Mouse (Mus musculus): Measurements from ENCODE around the gene Acot8. TPM values are rescaled to one million over a fixed set of nuclear protein-coding genes. Genes with fewer than 3 reads are reported as not detected.
A peak's percentile ranks its signal among the peaks of the same experiment; 100 is the strongest.

The Acot8 gene
- polyA plus RNA-seq, 1 experiment from 2014 or later, result 16.8 TPM

DNA sequence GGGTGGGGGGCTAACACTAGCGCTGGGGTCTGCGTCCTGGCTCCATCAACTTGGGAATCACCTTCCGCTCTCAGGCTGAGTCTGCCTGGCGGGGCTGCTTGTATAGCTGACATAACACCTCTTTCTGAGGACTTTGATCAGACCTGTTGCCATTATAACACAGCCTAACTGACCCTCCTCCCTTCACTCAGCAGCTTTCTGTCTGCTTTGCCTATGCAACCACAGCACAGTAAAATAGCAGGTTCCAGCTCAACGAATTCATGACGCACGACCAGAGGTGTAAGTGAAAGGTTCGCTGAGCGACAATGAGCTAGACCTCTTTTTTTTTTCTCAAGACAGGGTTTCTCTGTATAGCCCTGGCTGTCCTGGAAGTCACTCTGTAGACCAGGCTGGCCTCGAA is 26.3 kb upstream of the Acot8 start:
- Histone ChIP-seq H3K9ac (ENCODE audit: low read depth, low read length) (no peak overlapping the region), H3K4me1 (ENCODE audit: control insufficient read depth, insufficient read depth, low read length) (peaks cover 10% of the 10 kb centered on the region), H3K27me3 (ENCODE audit: control insufficient read depth, insufficient read depth, low read length) (no peaks in the 10 kb centered on the region), H3K4me2 (no peak overlapping the region; the same call in 1 of the 2 replicates), H3K36me3 (ENCODE audit: control insufficient read depth, insufficient read depth, low read length) (no peaks in the 10 kb centered on the region; the same call in 1 of the 2 replicates), H3K9me3 (replicated peaks; ENCODE audit: control insufficient read depth, low read length) (no peaks in the 10 kb centered on the region), H3K27ac (ENCODE audit: low read depth, low read length) (no peak overlapping the region), H3K4me3 (ENCODE audit: low read depth, low read length) (no peak overlapping the region)
- no peak for ATAC-seq (replicated peaks; ENCODE audit: insufficient number of reproducible peaks, low FRiP score, low TSS enrichment)
- 84% methylated on average over 10 of the region's 10 CpGs for WGBS (ENCODE audit: insufficient replicate concordance)

DNA sequence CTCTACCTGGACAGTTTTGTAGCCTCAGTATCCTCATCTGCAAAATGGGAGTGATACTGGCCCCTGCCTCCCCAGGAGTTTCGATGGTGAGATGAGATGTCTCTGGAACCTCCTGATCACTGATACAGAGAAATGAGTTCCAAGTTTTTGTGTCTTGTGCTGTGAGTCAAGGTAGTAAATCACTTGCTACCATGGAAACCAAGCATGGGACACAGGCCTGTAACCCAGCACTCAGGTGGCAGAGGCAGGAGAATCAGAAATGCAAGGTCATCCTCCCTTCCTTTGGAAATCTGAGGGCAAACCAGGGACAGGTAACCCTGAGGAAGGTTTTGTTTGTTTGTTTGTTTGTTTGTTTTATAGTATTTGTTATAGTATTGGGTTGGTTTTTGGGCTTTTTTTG is 24.4 kb upstream of the Acot8 start:
- ATAC-seq (replicated peaks; ENCODE audit: insufficient number of reproducible peaks, low FRiP score, low TSS enrichment), result no peak
- peaks cover 9% of the 10 kb centered on the region for H3K36me3 ChIP-seq (ENCODE audit: control insufficient read depth, insufficient read depth, low read length)
- peaks cover 4% of the 10 kb centered on the region; the same call in 1 of the 2 replicates for H3K4me1 ChIP-seq (ENCODE audit: control insufficient read depth, insufficient read depth, low read length)
- no peak overlapping the region for H3K4me3 ChIP-seq (ENCODE audit: low read depth, low read length)
- H3K9me3 ChIP-seq (replicated peaks; ENCODE audit: control insufficient read depth, low read length), result no peaks in the 10 kb centered on the region
- no peak overlapping the region for H3K9ac ChIP-seq (ENCODE audit: low read depth, low read length)
- WGBS (ENCODE audit: insufficient replicate concordance), result 98% methylated on average over 1 of the region's 1 CpGs
- H3K4me2 ChIP-seq, result no peak overlapping the region
- no peaks in the 10 kb centered on the region for H3K27me3 ChIP-seq (ENCODE audit: control insufficient read depth, insufficient read depth, low read length)
- H3K27ac ChIP-seq (ENCODE audit: low read depth, low read length), result no peak overlapping the region

DNA sequence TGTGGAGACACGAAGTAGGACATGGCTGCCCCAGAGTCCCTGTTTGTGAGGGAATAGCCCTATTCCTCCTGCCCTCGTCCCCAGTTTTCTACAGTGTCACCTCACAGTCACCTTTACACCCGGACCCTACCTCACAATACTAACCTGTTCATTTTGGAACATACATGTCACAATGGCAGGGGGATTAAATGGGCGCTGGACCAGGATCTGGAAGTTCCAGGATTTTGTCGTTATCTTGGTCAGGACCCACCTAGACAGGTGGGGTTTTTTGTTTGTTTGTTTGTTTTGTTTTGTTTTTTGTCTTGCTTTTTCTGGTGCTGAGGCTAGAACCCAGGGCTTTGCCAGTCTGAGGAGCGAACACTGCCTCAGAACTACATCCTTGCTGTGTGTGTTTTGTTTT is 23.8 kb upstream of the Acot8 start, which contains the start of gene Spata25:
Gene Spata25, minus strand, starts transcription at position 101 of the 400 bp plus-strand sequence.
- H3K27ac ChIP-seq (ENCODE audit: low read depth, low read length), result no peak within 1 kb of the TSS
- no peak within 1 kb of the TSS for H3K4me3 ChIP-seq (ENCODE audit: low read depth, low read length)
- ATAC-seq (replicated peaks; ENCODE audit: insufficient number of reproducible peaks, low FRiP score, low TSS enrichment), result no peak
- no peaks in the 10 kb centered on the region for H3K9me3 ChIP-seq (replicated peaks; ENCODE audit: control insufficient read depth, low read length)
- peaks cover 4% of the 10 kb centered on the region; the same call in 1 of the 2 replicates for H3K4me1 ChIP-seq (ENCODE audit: control insufficient read depth, insufficient read depth, low read length)
- H3K27me3 ChIP-seq (ENCODE audit: control insufficient read depth, insufficient read depth, low read length), result no peaks in the 10 kb centered on the region
- WGBS (ENCODE audit: insufficient replicate concordance), result 79% methylated on average over 6 of the region's 6 CpGs
- no peak within 1 kb of the TSS for H3K4me2 ChIP-seq
- H3K36me3 ChIP-seq (ENCODE audit: control insufficient read depth, insufficient read depth, low read length), result peaks cover 9% of the 10 kb centered on the region
- no peak within 1 kb of the TSS for H3K9ac ChIP-seq (ENCODE audit: low read depth, low read length)

DNA sequence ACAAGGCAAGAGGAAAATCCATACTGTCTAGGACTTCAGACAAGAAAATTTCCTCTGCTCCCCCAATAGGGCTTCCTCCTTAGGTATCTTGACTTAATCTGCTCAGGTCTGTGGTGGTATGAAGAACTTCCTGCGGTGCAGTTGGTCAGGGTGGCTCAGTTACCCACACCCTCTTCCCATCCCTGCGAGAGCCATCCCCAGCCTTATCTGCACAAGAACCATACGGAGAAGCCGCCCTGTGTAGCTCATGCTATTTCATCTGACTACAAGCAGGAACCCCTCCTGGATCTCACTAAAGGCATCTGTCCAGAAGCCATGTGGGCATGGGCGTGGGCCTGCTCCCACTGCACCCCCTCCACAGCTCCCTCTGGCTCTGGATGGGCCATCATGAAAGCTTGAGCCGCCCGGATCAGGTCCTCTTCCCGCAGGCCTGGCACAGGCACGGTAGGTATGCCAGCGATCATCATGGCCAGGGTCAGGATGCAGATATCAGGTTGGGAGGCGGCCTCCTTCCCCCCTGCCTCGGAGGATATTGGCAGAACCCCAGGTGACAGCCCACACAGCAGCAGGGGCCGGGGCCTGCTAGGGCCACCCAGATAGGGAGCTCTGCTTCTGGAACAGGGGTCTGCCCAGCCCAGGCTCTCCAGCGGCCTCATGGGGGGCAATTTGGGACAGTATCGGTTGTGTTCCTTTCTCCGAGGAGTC is 22.6 kb upstream of the Acot8 start:
- Histone ChIP-seq H3K36me3 (ENCODE audit: control insufficient read depth, insufficient read depth, low read length) (peaks cover 9% of the 10 kb centered on the region), H3K4me1 (ENCODE audit: control insufficient read depth, insufficient read depth, low read length) (peaks cover 1% of the 10 kb centered on the region; the same call in 1 of the 2 replicates), H3K9ac (ENCODE audit: low read depth, low read length) (no peak overlapping the region), H3K9me3 (replicated peaks; ENCODE audit: control insufficient read depth, low read length) (no peaks in the 10 kb centered on the region), H3K27ac (ENCODE audit: low read depth, low read length) (no peak overlapping the region), H3K27me3 (ENCODE audit: control insufficient read depth, insufficient read depth, low read length) (no peaks in the 10 kb centered on the region), H3K4me3 (ENCODE audit: low read depth, low read length) (no peak overlapping the region), H3K4me2 (no peak overlapping the region)
- ATAC-seq (replicated peaks; ENCODE audit: insufficient number of reproducible peaks, low FRiP score, low TSS enrichment), result no peak
- 83% methylated on average over 16 of the region's 16 CpGs for WGBS (ENCODE audit: insufficient replicate concordance)

DNA sequence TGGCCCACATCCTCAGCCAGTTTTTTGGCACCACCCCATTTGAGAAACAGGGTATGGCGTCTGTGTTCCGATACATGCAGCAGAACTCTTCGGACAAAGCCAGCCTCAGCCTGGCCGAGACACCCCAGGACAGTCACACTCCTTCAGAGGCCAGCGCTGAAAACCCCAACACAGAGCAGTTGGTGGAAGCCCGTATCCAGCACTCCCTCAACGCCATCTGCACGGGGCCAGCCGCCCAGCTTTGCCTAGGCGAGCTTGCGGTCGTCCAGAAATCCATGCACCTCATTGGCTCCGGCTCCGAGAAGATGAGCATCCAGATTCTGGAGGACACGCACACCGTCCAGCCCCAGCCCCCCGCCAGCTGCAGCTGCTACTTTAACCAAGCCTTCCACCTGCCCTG is 20.8 kb upstream of the Acot8 start:
- 95% methylated on average over 17 of the region's 17 CpGs for WGBS (ENCODE audit: insufficient replicate concordance)
- ATAC-seq (replicated peaks; ENCODE audit: insufficient number of reproducible peaks, low FRiP score, low TSS enrichment), result no peak
- Histone ChIP-seq H3K4me3 (ENCODE audit: low read depth, low read length) (no peak overlapping the region), H3K27me3 (ENCODE audit: control insufficient read depth, insufficient read depth, low read length) (no peaks in the 10 kb centered on the region), H3K9ac (ENCODE audit: low read depth, low read length) (no peak overlapping the region), H3K9me3 (replicated peaks; ENCODE audit: control insufficient read depth, low read length) (no peaks in the 10 kb centered on the region), H3K4me2 (no peak overlapping the region), H3K4me1 (ENCODE audit: control insufficient read depth, insufficient read depth, low read length) (no peaks in the 10 kb centered on the region), H3K36me3 (ENCODE audit: control insufficient read depth, insufficient read depth, low read length) (peaks cover 9% of the 10 kb centered on the region), H3K27ac (ENCODE audit: low read depth, low read length) (no peak overlapping the region)

DNA sequence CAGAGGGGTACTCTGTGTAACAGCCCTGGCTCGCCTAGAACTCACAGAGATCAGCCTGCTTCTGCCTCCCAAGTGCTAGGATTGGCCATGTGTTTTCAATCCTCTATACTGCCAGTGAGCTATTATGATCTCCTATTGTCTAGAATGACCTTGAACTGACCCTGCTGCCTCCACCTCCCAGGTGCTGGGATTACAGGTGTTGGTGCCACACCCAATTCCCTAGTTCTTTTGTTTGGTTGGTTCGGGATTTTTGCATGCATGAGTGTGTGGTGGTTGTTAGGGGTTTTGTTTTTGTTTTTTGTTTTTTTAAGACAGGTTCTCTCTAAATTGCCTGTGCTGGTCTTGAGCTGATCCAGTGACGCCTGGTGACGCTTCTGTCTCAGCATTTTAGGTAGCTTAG is 19.3 kb upstream of the Acot8 start:
- H3K36me3 ChIP-seq (ENCODE audit: control insufficient read depth, insufficient read depth, low read length), result peaks cover 9% of the 10 kb centered on the region; the same call in 1 of the 2 replicates

DNA sequence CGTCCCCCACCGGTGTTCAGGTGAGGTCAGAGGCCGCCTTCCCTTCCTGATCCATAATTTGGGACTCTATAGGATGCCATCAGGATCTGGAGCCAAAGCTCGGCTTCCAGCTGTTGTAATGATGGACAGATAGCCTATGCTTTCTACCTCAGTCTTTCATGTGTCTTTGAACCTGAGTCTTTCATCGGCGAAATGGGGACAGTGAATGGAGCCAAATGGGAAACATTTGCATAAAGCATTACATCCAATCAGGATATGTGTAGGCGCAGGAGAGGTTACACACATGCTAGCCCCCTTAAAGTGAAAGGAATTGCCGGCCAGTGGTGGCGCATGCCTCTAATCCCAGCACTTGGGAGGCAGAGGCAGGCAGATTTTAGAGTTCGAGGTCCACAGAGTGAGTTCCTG is 18.5 kb upstream of the Acot8 start:
- Histone ChIP-seq H3K27ac (ENCODE audit: low read depth, low read length) (peak overlapping the region; percentile 66), H3K36me3 (ENCODE audit: control insufficient read depth, insufficient read depth, low read length) (peaks cover 9% of the 10 kb centered on the region; the same call in 1 of the 2 replicates), H3K27me3 (ENCODE audit: control insufficient read depth, insufficient read depth, low read length) (no peaks in the 10 kb centered on the region), H3K4me2 (peak overlapping the region; percentile 61), H3K9me3 (replicated peaks; ENCODE audit: control insufficient read depth, low read length) (no peaks in the 10 kb centered on the region), H3K9ac (ENCODE audit: low read depth, low read length) (peak overlapping the region; percentile 73), H3K4me3 (ENCODE audit: low read depth, low read length) (peak overlapping the region; percentile 63), H3K4me1 (ENCODE audit: control insufficient read depth, insufficient read depth, low read length) (no peaks in the 10 kb centered on the region)
- WGBS (ENCODE audit: insufficient replicate concordance), result 2% methylated on average over 10 of the region's 10 CpGs
- ATAC-seq (replicated peaks; ENCODE audit: insufficient number of reproducible peaks, low FRiP score, low TSS enrichment), result peak; percentile 44

More for the DNA sequence above, 19.3 kb upstream of the Acot8 start:
- 92% methylated on average over 4 of the region's 4 CpGs for WGBS (ENCODE audit: insufficient replicate concordance)
- H3K4me1 ChIP-seq (ENCODE audit: control insufficient read depth, insufficient read depth, low read length), result no peaks in the 10 kb centered on the region
- no peaks in the 10 kb centered on the region for H3K9me3 ChIP-seq (replicated peaks; ENCODE audit: control insufficient read depth, low read length)
- no peak overlapping the region for H3K27ac ChIP-seq (ENCODE audit: low read depth, low read length)
- no peaks in the 10 kb centered on the region for H3K27me3 ChIP-seq (ENCODE audit: control insufficient read depth, insufficient read depth, low read length)
- H3K4me3 ChIP-seq (ENCODE audit: low read depth, low read length), result no peak overlapping the region
- H3K4me2 ChIP-seq, result peak overlapping the region; percentile 61; the same call in 1 of the 2 replicates
- ATAC-seq (replicated peaks; ENCODE audit: insufficient number of reproducible peaks, low FRiP score, low TSS enrichment), result no peak
- no peak overlapping the region for H3K9ac ChIP-seq (ENCODE audit: low read depth, low read length)

DNA sequence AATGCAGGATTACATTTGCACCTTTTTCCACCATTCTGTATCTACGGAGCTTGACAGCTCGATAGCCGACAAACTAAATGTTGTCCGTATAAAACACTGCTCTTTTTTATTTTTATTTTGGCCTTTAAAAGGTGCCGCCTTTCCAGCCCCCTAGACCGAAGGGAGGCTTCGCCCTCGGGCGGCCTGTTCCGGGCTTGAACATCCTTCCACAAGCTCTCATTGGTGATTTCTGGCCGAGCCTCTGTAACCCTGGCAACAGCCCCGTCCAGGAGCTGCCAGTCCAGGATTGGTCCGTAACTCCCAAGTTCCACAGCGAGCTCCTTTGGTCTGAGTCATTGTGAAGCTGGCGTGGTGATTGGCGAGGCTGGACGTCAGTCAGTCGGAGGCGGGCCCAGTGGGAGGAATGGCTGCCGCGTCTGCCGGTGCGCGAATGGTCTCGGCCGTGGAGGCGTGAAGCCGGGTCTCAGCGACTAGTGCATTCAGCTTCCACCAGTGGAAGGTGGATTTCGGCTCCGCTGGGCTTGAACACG is 18.0 kb upstream of the Acot8 start, which contains the start of gene Zswim1:
Gene Zswim1, plus strand, starts transcription at position 51 of the 530 bp plus-strand sequence.
- Histone ChIP-seq H3K4me2 (peak within 1 kb of the TSS; percentile 61), H3K27me3 (ENCODE audit: control insufficient read depth, insufficient read depth, low read length) (no peaks in the 10 kb centered on the region), H3K9ac (ENCODE audit: low read depth, low read length) (peak within 1 kb of the TSS; percentile 73), H3K27ac (ENCODE audit: low read depth, low read length) (peak within 1 kb of the TSS; percentile 66), H3K4me3 (ENCODE audit: low read depth, low read length) (peak within 1 kb of the TSS; percentile 63), H3K36me3 (ENCODE audit: control insufficient read depth, insufficient read depth, low read length) (peaks cover 9% of the 10 kb centered on the region; the same call in 1 of the 2 replicates), H3K9me3 (replicated peaks; ENCODE audit: control insufficient read depth, low read length) (no peaks in the 10 kb centered on the region), H3K4me1 (ENCODE audit: control insufficient read depth, insufficient read depth, low read length) (peaks cover 3% of the 10 kb centered on the region)
- peak; percentile 98 for ATAC-seq (replicated peaks; ENCODE audit: insufficient number of reproducible peaks, low FRiP score, low TSS enrichment)
- 2% methylated on average over 32 of the region's 32 CpGs for WGBS (ENCODE audit: insufficient replicate concordance)

Data from heart, embryonic 11.5 days (tissue).